18 mouse cellular contexts compared by ENCODE assay signal in genomic region chr2:81488821-81489220, GRCm38 (mm10).
"Had no signal": no experiment of that assay in that cellular context is flagged by ENCODE, and none has a peak within 500 bp of the region (broad histone marks: within the 10 kb centered on the region; RNA-seq: fewer than 3 reads in every experiment).

No protein-coding gene starts in this region.

- H3K27ac ChIP-seq: midbrain, embryonic 10.5 days; midbrain, embryonic 12.5 days; neural tube, embryonic 13.5 days; neural tube, embryonic 15.5 days had no signal

- H3K4me3 ChIP-seq: midbrain, embryonic 10.5 days; midbrain, embryonic 12.5 days; myocyte; neural tube, embryonic 13.5 days; neural tube, embryonic 15.5 days had no signal

- DNase-seq: lung, embryonic 14.5 days; lung, postnatal 10 days; lung, postnatal 4 days; midbrain, embryonic 14.5 days; retina, postnatal 1 day; right cerebral cortex, adult 18-20 months; right cerebral cortex, postnatal 25 days; right cerebral cortex, postnatal 4 days; spleen, adult 18-20 months; thymus, adult 18-20 months; thymus, postnatal 14 days; thymus, postnatal 36 days had no signal

- H3K4me1 ChIP-seq: midbrain, embryonic 10.5 days; midbrain, embryonic 12.5 days; neural tube, embryonic 13.5 days; neural tube, embryonic 15.5 days had no signal

- H3K27me3 ChIP-seq: midbrain, embryonic 12.5 days; neural tube, embryonic 13.5 days; neural tube, embryonic 15.5 days had no signal

- H3K9me3 ChIP-seq: midbrain, embryonic 10.5 days; midbrain, embryonic 12.5 days; neural tube, embryonic 13.5 days; neural tube, embryonic 15.5 days had no signal

- ATAC-seq: midbrain, embryonic 16.5 days had no signal

- H3K36me3 ChIP-seq: midbrain, embryonic 10.5 days; midbrain, embryonic 12.5 days; neural tube, embryonic 13.5 days; neural tube, embryonic 15.5 days had no signal

- H3K9ac ChIP-seq: lung, embryonic 14.5 days; midbrain, embryonic 12.5 days; neural tube, embryonic 13.5 days; neural tube, embryonic 15.5 days had no signal

- H3K4me2 ChIP-seq: lung, embryonic 14.5 days; midbrain, embryonic 12.5 days; neural tube, embryonic 13.5 days; neural tube, embryonic 15.5 days had no signal
